Mouse (Mus musculus): ENCODE measurements around the gene Ckm.

Ckm gene

GRCm38 (mm10) chr7:19466602-19467145 is 62.1 kb downstream of the Ckm start:
- no peak for DNase-seq (ENCODE audit: low spot score in 2 of 2)

GRCm38 (mm10) chr7:19467638-19468037 is 63.1 kb downstream of the Ckm start:
- no peak for DNase-seq (ENCODE audit: low spot score in 2 of 2)

- no peak for DNase-seq (ENCODE audit: low spot score in 2 of 2)
These were observed 63.7 kb downstream of the Ckm start for GRCm38 (mm10) chr7:19468279-19468678.

GRCm38 (mm10) chr7:19469404-19469803 is 64.8 kb downstream of the Ckm start:
- DNase-seq (ENCODE audit: low spot score in 2 of 2): no peak

GRCm38 (mm10) chr7:19470308-19470707 is 65.7 kb downstream of the Ckm start:
- DNase-seq (ENCODE audit: low spot score in 2 of 2): no peak

- DNase-seq (ENCODE audit: low spot score in 2 of 2): peak in 1 of 2 experiments; percentile 30
These were observed 67.8 kb downstream of the Ckm start for GRCm38 (mm10) chr7:19472403-19472802.
